Mouse (Mus musculus): Measurements from ENCODE around the gene Ntrk2.

The Ntrk2 gene

DNA sequence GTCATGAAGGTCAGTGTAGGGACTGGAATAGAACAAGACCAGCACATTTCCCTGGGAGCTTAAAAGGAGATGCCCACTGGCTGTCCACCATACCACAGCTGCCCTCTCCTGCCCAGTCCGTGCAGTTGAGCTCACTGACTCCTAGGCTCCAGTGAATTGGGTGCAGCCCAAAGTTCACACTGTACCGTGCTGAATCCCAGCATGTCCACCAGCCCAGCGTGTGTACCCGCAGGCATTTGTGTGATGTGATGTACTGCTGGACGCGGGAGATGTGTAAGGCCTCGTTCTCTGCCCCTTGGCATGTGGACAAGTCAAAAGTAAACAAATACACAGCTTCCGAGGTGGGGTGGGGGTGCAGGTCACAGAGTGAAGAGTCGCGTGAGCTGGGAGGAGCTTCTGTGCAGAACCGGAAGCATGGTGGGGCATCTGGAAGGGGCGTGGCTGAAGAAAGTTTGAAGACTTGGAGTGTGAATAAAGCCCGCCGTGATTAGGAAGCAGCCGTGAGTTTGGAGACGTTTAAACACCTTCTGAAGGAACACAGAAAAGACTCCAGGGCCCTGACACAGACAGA lies 121.4 kb downstream of the Ntrk2 start:
- no peak for DNase-seq

DNA sequence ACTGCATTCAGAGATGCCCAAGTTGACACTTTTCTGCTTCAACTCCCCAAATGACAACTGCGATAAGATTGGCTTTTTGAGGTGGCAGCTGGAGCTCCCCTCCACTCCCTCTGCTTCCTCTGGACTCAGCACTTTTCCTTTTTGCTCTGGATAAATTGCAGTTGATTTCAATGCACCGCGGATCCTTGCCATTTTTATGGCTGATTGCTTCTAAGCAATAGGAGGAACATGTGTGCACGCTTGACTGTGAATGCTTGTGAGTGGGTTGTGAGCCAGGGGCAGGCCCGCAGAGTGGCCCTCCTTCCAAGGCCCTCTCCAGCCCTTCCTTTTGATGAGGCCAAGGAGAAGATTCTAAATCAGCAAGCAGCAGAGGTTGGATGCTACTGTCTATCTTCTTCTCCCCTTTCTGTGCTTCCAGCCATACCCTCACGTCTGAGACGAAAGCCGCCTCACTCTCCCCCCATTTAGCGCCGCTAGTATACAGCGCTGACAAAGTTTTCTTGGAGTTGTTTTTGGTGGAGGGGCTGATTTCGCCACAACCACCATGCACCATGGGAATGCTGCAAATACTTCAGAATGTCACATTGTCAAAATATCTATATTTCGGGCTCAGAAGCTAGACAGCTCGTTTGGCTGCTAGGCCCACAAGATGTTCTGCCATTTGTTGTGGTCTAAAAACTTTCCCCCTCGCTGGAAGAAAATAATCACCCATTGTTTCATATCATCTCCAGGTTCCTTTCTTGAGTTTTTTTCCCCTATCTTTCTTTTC lies 122.5 kb downstream of the Ntrk2 start:
- no peak for DNase-seq

DNA sequence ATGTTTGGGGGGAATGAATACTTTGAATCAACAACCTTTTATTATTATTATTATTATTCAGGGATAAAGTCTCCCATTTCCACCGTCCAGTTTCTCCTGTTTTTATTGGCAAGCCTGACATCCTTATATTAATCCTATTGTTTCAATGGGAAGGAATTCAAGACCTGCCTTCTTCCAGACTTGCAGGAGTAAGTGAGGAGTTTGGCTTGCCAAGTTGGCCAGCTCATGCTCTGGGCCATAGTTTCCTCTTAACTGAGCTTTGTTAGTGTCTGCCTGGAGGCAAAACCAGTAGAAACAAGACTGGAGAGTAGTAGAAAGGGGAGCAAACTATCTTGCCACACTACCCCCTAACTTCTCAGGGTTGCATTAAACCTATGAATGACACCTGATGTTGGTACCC lies 123.8 kb downstream of the Ntrk2 start:
- DNase-seq, result no peak

DNA sequence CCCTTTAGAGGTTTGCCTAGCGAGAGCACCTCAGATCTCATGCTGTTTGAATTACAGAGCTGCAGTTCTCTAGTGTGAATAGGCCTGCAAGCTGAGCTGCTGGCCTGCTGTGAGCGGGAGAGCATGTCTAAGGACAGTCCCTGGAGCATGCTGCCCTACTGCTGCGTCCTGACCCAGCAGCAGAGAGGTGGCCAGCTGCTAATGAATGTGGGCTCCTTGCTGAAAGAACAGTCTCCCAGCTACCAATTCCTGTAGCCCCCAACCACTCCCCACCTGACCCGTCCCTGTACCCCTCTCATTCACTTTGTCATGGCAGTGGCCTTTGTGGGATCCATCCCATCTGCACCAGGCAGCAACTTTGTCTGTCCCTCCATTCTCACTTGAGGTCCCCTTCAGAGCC lies 126.8 kb downstream of the Ntrk2 start:
- no peak for DNase-seq

DNA sequence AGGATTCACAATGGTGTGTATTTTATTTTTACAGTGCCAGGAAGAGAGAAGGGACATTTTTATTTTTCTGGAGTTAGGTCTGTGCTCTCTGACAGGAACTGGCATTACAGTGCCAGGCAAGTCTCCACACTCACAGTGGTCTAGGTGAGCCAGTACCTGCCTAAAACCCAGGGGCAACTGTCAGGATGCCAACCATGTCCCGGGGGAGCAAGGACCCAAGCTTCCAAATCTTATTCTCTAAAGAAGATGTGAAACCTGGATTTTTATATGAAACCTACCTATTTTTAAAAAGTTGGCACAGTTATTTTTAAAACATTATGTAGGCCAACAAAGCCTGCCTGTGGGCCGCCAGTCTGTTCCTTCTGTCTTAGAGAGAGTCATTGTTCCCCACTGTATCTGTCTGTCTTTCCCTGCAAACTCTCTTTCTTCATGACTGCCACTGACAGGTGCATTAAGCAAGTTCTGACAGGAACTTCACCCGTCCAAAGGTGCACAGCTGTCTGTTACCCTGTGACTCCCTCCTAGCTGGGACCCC lies 128.3 kb downstream of the Ntrk2 start:
- no peak for DNase-seq

DNA sequence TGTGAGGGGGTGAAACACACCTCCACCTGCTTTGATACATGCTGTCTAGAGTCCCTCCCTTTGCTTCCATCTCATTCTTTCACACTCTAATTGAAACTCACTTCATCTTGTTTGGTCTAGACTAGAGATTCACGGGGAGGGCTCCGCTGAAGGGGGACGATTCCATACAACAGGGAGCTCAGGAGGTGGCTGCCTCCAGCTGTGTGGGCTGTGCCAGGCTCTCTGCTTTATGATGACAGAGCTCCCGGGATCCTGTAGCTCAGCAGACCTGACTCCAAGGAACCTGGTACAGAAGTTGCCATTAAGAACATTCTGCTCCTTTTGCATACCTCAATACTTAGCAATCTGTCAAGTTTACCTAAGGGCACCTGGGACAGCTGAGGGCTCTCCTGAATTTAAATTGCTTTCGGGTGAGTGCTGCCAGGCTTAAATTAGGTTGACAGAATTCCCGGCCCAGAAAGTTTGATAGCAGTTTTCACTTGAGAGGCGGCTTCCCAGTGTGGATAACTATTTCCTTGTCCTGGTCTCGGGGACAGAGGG lies 129.7 kb downstream of the Ntrk2 start:
- no peak for DNase-seq

DNA sequence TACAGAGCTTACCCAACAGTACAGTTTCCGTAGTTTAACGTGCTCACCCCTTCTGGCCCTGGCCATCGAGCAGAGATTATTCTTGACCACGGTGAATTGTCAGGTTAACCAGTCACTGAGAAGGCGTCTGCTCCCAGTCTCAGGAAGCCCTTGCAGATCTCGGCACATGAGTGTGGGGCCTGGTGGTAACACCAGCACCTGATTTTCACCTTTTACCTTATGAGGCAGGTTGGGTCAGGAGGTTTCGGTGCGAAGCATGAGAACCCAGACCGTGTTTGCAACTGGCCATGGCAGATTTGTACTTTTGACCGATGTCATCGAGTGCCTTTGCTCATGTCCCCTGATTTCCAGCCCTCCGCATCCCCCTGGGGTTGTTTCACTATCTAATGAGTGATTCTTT lies 131.5 kb downstream of the Ntrk2 start:
- no peak for DNase-seq

DNA sequence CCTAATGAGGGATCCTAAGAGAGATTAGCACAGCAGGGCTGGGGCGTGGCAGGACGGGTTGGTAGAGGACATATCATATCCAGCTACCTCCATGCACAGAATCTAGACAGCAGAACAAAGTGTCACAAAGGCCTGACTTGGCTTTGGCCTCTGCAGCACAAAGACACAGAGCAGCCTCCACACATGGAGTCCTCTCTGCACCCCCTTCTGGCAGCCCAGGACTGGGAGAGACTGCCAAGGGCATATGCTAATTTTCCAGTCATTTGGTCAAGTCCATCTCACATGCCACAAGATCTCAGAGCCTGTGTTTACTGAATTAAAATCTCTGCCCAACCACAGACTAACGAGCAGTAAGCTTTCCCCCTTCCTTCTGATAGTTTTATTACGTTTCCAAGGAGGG lies 132.1 kb downstream of the Ntrk2 start:
- DNase-seq, result peak; percentile 4

DNA sequence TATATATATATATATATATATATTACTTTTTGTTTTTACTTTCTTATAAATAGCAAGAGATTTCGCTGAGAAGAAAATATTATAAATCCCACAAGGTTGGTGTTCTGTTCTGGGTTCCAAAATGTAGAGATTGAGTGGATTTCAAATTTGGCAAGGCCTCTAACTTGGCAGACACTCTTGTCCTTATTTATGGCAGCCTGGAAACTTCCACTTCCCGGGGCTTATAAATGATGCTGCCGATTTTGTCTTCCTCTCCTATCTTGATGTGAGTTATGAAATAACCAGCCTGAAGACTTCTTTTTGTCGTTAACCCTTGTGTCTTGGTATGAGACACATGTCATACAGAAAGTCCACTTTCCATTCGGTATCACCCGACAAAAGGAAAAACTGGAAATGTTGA lies 133.8 kb downstream of the Ntrk2 start:
- DNase-seq, result no peak

DNA sequence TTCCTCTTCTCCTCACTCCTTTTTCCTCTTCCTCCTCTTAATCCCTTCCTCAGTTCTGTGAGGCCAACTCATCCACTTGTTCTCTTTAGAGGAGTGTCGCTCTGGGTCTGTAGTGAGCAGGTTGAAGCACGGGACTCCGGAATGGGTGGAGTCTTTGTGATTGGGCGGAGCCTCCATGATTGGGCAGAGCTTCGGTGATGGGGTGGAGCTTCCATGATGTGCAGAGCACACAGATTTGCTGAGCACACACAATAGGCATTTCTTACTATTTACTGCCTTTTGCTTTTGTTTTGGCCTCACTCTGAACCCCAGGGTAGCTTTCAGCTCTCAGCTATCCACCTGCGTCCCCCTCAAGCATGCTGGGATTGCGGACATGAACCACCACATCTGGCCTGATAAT lies 134.4 kb downstream of the Ntrk2 start:
- no peak for DNase-seq

DNA sequence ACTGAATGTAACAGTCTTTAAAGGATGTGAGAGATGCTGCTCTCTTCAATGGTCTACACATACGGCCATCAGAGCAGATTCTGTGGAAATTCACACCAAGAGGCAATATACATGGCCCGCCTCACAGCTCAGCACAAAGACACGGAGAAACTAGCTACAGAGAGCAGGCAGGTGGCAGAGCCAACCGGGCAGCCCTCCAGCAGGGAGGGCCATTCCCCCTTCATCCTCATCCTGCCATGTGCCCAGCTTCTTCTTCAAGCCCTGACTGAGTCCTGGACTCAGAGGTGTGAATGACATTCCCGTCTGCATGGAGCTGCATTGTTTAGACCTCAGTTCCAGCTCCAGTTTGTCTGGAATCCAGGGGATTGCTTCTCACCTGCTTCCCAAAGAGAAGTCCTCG lies 139.4 kb downstream of the Ntrk2 start:
- no peak for DNase-seq

DNA sequence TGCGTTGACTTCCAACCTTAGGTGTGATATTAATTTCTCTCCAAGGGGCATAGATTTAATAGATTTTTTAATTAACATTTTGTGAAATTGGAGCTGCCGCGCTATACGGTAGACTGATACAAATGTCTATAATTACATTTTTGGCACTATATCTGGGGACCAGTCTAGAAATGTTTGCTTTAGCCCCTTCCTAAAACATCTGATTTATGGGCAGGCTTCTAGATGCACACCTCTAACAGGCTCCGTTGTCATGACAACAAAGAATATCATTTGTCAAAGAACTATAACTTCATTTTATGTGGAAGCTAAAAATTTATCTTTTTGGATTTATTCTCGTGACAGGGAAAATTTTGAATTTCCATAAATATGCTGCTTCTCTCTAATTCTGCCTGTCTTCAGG lies 140.2 kb downstream of the Ntrk2 start:
- DNase-seq, result no peak

DNA sequence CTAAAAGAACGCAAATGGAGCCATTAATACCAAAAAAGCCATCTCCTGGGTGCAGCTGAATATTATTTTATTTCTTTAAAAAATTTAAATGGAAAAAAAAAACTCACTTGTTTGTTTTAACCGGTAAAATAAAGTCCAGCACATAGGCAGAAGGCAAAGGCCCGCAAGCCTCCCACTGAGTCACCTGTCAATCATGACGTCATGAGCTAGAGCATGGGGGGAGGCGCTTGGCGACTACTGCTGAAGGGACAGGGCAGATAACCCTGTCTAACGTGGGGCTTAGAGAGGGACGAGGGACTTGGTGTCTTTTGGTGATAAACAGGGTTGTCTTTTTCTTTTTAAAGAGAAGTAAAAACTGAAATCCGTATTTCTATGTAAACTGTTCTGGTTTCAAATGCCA lies 140.7 kb downstream of the Ntrk2 start:
- DNase-seq, result no peak

DNA sequence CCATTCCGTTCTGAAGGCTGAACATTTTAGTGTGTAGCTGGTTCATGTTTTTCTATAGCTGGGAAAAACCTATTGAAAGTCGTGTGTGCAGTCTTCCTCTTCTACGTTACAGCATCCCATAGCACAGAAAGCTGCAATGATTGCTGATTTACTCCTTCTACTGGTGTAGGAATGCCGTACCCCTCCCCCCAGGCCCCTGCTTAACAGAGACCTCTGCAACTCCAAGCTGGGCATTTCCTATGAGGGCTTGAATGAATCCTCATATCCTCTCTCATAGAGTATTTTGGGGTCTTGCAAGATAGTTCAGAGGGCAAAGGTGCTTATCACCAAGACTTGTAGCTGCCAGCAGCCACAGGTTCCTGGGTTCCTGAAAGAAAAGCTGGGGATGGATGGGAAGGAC lies 148.0 kb downstream of the Ntrk2 start:
- no peak for DNase-seq

DNA sequence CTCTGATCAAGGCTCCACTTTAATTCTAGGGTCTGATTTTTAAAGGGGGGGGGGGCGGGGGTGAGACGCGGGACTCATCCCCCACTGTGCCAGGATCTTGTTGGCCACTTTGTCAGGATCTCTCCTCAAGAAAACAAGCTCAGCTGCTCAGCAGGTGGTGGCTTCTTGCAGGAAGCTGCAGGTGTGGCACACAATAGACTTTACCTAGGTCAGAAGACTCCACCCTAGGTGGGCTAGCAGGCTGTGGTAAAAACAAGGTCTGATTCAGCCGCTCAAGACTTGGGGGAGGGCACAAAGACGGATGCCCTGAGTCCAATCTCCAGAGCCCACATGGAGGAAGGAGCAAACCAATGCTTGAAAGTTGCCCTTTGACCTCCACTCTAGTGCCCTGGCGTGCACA lies 148.4 kb downstream of the Ntrk2 start:
- DNase-seq, result no peak

DNA sequence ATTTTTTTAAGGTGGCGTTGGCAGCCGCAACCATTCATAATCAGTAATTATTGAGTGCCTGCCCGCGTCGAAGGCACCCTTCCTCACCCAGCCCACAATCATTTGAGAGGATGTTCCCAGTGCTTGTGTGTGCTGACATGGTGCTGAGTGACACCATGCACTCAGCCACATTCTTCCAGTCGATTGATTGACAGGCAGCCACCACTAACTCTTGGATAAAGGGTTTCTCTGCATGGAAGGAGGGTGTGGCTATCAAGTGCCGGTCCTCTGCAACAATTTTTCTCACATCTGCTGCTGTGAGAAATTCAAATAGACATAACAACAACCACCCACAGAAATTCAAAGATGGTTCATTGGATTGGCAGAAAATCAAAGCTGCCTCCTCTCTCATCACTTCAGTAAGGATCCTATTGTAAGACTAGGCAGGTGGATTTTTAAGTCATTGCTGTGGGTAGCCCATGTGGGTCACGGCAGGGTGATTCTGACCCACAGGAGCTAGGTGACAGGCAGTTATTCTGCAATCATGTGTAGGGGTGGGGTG lies 148.9 kb downstream of the Ntrk2 start:
- no peak for DNase-seq

DNA sequence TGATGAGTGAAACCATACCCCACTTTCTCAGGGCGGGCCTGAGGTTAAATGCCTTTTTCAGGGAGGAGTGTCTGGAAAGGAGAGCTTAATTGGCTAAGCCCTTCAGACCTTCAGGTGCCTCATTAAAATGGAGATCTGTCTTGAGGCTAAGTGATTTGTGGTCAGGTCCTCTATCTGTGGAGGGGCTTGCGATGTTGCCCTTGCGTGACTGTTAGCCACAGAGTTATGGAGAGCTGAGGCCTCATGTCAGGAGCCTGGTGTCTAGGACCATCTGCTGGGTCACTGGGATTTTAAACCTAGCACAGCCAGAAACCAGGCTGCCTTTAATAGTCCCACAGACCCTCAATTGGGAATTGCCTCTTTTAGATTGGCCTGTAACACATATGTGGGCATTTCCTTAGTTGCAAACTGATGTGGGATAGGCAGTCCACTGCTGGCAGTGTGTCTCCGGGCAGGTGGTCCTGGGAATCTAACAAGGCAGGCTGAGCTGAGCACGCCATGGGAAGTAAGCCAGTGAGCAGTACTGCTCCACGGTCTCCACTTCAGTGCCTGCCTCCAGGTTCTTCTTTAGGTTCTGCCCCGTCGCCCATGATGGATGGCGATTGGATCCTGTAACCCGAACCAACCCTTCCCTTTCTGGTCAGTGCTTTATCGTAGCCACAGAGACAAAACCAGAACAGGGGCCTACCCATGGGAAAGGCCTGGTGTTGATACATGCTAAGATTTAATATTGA lies 152.0 kb downstream of the Ntrk2 start:
- DNase-seq, result no peak

DNA sequence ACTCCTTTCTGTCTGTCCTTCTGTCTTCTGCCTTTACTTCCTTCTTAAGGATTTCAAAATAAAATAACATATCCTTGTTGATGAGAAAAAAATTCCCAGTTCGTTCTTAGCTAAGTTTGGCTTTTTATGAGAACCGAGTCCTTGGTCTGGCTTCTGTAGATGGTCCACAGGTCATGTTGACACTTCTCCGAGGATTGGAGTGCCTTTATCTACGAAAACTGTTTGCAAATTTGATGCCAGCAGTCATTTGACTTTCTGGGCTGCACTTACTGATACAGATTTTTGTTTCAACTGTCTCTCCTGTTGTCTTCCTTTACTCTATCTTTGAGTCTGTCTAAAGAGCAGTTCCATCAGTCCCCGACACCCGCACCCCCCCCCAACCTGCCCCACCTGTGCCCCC lies 154.0 kb downstream of the Ntrk2 start:
- no peak for DNase-seq

DNA sequence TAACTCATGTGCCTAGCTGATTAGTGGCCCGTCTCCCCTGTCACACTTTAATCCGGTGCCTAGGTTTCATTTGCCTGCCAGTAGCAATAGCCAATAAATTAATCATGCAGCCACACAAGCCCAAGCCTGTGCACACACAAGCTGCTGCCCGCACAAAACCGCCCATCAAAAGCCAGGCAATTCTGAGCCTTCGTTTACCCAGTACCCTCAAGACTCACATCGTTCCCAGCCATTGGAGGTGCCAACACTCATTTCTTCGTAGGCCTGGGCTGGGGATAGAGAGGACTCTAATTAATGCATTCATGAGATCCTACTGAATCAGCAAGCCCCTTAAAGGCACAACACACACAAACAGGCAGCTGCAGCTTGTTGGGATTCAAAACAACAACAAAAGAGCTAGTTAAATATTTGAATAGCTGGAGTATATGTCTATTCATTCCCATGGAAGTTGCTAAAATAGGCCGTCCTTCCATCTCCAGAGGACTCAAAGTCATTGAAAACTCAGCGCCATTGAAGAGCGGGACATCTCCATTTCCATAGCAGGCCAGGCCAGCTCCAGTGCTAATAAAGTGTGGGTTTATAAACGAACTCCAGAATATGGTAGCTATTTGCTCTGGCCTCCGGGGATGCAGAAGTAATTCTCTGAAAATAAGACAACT lies 158.5 kb downstream of the Ntrk2 start:
- DNase-seq, result no peak

DNA sequence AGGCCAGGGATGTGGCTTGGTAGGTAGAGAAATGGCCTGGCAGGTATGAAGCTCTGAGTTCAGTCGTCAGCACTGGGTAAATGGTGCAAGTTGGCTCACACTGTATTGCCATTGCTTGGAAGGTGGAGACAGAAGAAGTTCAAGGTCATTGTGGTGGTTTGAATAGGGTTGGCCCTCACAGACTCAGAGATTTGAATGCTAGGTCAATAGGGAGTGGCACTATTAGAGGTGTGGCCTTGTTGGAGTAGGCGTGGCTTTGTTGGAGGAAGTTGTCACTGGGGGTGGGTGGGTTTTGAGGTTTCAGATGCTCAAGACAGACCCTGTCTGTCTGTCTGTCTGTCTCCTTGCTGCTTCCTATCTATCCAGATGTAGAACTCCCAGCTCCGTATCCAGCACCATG lies 159.5 kb downstream of the Ntrk2 start:
- no peak for DNase-seq

DNA sequence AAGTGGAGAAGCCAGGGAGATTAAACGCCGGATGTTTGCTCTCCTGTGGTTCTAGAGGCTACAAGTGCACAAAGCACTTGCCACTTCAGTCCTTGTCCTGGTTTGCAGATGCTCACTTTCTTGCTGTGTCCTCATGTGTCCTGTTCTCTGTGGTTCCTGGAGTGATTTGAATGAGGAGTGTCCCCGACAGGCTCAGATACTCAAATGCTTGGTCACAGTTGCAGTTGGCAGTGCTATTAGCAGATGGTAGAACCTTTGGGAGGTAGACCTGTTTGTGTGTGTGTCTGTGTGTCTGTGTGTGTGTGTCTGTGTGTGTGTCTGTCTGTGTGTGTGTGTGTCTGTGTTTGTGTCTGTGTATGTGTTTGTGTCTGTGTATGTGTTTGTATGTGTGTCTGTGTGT lies 160.1 kb downstream of the Ntrk2 start:
- no peak for DNase-seq

DNA sequence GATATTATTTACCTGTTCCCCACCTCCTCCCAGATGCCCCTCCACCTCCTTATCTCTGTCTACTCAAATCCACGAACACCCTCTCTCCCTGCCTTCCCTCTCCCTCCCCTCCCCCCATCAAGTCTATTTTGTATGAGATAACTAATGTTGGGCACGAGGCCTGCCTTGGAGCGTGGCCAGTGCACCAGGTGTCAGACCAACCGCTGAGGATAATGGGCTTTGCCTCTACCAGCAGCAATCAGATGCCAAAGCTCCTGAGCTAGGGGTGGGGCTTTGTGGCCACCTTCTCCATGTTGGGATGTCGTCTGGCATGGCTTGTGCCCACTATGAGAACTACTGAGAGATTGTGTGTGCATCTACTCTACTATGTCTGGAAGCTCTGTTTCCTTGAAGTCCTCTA lies 161.8 kb downstream of the Ntrk2 start:
- no peak for DNase-seq

DNA sequence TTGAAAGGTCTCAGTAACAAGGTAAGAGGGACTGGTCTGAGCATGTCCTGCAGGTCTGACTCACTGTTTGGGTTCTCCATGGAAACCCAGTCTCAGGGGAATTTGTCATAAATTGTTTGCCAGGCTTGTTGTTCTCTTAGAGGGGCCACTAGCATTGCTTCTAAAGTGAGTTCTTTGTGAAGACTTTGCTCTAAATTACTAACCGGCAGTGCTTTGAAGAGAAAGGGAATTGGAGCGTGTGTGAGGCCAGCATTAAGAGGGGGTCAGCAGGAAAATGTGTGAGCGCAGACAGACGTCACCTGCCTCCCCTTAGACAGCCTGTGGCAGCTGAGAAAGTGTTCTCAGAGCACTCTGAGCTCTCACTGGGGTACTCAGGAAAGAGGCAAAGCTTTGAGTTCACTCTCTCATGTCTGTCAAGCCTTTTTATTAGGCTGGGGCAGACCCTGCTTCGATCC lies 165.1 kb downstream of the Ntrk2 start:
- DNase-seq, result no peak
